Mouse (Mus musculus): ENCODE data around the gene Map3k13.
"Not testable (repeated sequence)": the region's sequence is repeated elsewhere in the genome, so short reads cannot be mapped to it uniquely, and the experiment has no call there.

The Map3k13 gene

DNA sequence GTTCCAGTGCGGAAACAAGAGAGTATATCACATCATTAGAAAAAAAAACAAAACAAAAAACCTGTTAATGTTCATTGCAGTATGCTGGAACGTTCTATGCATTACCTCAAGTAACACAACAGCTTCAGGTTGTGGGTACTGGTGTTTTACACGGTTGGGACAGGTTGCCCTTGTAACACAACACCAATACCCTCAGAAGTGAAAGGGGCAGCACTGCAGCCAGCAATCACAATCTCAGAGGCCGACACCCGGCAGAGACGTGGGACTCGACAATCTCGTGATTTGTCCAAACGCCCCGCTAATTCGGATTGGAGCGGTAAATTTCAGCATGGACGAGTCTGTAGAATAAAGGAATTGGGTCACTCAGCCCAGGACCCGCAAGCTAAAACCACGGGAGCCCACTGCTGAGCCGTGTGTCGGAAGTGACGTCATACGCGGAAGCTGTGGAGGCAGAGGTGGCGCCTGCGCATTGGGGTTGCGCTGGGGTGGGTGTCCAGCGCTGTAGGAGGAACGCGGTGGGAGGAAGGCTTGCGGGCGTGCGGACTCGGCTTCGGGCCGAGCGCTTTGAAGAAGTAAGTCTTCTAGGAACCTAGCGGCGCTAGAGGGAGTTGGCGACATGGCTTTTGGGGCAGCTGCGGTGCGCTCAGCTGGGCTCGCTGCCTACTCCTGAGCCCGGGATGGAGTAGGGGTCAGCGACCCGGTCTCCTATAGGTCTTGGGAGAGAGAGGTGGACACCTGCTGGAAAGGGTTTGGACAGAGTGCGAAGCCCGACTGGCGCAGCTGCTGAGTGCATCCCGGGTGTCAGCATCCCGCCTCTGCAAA, at the start of gene Map3k13:
Gene Map3k13, plus strand, starts transcription at position 472 of the 822 bp plus-strand sequence.
- DNase-seq (ENCODE audit: low spot score): peak; percentile 90

DNA sequence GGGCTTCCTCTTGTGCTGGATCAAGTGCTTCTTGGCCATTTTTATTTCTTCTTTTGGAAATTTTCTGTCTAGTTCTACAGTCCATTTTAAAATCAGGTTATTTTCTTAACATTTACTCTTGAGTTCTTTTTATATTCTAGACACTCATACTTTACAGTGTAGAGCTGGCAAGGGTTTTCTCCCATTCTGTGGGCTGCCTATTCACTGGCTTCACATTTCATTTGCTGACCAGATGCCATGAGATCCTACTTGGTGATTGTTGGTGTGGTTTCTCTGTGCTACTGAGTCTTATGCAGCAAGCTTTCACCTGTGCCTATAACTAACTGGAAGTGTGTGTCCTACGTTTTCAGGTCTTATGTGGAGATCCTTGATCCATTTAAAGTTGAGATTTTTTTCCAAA, 35.7 kb upstream of the Map3k13 start:
- no peak for DNase-seq (ENCODE audit: low spot score)

DNA sequence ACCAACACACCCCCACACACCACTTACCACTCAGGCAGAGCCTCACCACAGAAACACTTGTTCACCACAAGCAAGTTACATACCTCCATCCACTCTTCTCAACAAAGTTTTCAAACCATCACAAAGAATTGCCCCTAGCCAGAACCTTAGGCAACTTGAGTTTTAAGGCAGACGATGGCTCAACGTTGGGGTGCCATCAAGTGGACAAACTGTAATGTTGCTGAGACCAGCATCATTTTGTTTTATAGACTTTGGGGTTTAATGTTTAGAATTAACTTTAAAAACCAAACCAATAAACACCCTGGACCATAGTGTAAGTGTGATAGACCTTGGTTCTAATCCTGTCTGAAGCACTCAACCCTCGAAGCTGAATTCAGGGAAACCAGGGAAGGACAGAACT, 25.9 kb upstream of the Map3k13 start:
- DNase-seq (ENCODE audit: low spot score): no peak

DNA sequence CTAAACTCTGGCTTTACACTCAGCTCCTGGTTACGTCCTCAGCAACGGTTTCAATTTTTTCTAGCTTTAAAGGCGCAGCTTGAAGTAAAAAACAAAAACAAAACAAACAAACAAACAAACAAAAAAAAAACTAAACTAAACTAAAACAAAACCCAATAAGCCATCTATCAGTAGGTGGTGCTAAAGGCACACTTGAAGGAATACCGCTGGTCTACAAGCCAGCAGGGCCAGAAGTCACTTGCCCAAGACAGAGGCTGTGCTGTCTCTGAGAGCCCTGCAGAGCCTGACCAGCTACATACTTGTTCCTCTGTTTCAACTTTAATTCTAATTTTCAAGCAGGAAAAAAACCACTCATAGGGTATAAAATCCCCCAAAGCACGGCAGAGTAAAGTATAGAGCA, 24.5 kb upstream of the Map3k13 start:
- no peak for DNase-seq (ENCODE audit: low spot score)

DNA sequence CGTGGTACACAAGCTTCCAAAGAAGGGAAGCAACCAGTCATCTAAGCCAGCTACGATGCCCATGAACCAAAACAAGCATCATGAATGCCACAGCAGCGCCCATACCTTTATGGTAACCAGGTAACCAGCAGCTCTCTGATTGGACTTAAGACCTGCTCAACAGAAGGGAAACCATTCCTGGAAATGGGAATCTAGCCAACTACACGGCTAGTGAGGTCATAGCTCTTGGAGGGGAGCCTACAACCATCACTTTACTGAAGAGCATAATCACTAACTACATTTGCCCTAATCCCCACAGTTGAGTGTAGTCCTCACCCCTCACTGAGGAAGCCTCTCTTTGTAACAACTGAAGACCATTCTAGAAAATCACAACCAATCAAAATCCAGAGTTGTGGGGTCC, 19.4 kb upstream of the Map3k13 start:
- DNase-seq (ENCODE audit: low spot score): no peak

DNA sequence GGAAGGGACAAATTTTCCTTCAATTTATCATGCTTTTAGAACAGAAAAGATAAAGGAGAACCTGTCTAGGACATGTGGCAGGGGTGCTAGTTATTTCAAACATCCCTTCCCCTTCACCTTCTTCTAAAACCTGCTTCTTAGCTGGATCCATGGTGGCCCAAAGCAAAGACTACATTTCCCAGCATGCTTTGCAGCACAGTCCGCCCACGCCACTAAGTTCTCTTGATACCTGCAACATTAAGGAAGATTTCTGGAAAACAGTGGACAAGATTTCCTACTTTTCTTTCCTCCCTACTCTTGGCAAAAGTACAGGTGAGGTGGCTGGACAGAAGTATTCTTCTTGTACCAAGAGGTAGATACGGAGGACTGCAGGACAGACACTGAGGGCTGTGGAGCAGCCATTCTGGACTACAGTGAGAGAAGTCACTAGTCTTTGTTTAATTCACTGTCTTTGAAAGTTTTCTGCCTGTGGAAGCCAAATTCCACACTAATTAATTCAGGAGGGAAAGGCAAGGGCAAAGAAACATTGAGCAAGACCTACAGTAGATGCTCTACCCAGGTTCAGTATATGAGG, 15.8 kb upstream of the Map3k13 start:
- no peak for DNase-seq (ENCODE audit: low spot score)

DNA sequence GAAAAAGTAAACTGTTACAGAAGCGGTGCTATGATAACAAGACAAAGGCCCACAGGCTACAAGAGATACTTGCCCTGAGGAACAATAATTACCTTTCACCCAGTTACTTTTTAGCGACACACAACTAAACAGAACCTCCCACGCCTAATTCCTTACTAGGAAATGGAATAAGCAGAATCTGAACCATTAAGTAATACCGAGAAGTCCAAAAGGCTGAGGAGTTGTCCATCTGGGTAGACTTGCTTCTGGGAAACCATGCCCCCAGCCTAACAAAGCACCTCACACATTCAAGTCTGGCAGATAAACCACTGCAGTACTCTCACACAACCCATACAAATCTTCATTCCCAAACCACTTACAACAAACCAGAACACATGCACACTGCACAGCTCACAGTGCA, 15.0 kb upstream of the Map3k13 start:
- DNase-seq (ENCODE audit: low spot score): no peak

DNA sequence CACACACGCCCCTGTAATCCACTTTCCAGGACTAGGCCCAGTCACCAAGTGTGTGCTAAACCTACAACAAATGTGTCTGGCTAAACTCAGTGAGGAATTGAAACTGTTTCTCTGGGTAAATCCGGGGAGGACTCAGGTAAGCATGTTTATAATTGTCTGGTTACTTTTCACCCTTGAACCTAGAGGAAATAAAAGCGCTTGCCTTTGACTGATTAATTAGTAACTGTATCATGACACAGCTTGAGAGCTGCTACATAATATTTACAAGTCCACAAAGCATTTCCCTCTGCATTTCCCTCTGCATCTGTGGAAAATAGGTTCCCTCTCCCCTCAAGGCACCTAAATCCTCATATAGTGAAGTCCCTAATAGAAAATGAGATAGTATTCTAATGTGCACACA, 12.9 kb upstream of the Map3k13 start:
- DNase-seq (ENCODE audit: low spot score): no peak

DNA sequence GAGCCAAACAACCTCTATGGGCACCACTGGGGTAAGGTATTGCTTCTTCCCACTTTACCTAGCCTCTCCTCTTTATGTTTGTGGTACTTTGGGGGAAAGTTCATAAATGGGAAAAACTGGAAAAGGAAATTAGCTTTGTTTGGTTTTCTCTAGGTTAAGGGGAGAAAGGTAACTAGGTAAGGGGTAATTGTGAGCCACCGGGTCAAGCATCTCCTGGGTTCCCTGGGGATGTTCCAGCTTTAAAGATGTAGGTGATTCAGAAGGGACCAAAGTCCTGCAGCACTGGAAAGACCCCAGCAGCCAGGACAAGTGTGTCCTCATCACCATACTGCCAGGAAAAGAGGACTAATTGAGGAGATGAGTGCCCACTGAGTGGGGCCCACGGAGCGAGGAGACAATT, 12.3 kb upstream of the Map3k13 start:
- DNase-seq (ENCODE audit: low spot score): no peak

DNA sequence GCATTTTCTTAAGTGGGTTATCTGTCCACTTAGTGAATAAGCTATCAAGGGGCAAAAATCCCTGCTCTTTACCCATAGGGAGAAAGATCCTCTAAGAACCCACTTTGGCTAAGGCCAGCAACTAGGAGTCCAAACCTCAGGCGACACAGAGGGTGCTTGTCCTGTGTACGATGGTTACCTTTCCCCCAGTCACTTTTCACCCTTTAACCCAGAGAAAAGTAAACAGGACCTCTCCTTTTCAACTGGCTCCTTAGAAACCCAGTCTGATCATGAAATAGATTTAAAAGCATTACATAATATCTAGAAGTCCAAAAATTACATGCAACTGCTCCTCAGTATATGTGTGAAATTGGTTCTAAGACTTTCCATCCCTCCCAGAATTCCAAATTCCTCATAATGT, 11.3 kb upstream of the Map3k13 start:
- no peak for DNase-seq (ENCODE audit: low spot score)

DNA sequence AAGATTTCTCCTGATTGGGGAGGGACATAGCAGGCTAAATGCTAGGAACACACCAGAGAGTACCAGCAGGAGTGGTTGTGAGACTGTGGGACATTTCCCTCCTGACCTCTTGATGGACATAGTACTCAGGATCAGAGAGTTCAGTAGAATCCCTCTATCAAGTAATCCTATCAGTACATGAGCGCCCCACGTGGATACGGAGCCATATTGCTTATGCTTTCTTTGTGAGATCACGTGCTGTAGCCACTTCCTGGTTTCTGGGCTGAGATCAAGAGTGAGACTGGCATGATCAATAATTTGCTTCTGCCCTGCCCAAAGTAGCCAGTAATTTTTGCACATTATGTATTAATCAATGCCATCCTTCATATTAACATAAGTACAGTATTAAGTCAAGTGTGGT, 9.1 kb upstream of the Map3k13 start:
- no peak for DNase-seq (ENCODE audit: low spot score)

DNA sequence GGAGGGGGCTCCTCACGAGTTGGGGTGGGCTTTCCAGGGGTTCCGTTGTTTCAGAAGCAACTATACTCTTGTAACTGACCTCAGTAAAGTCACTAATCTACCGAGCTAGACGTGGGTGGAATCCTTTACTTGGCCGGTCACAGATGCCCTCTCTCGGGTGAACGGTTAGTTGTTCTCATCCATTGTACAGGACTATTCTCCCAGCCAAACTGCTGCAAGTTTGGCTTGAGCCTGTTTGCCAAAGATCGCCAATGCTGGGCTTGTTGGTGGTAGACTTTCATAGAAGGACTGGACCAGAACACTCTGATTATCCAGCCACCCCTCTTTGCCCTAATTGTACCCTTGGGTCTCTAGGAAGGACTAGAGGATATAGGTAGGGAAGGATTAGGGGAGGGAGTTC, 7.8 kb upstream of the Map3k13 start:
- DNase-seq (ENCODE audit: low spot score): no peak

DNA sequence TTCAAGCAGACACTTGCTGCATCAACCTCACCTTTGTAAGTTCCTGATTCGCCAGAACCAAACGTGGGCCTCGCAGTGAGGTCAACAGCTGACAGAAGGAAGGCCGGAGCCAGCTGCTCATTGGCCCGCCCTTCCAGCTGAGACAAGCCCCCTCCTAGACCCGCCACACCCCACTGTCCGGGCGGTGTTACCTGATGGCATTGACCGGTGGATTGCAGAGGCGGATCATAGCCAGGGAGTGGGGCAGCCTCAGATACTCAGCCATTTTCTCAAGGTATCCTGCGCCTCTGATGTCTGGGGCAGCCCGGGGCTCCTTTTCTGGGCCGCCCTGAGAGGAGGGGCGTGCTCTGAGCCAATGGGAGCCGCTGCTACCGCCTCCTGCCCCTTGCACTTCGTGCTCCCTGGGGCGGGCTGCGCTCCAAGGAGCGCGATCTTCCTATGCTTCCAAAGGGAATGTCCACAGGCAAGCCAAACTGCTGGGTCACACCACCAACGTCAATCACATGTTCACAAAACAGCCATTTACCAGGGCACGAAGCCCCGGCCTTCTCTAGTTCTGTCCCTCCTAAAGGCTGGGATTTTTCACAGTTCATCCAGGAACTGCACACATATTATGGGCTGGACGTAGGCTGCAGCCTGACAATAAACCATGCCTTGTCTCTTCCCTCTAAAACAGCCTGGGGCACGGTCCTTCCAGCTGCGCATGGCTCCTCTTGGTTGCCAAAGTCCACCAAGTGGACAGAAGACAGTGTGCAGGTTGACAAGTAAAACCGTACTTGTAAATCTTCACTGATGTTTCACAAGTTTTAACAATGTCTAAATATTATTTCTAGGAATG, 6.4 kb upstream of the Map3k13 start, which contains the start of gene Ehhadh:
Gene Ehhadh, minus strand, starts transcription at position 292 of the 838 bp plus-strand sequence.
- DNase-seq (ENCODE audit: low spot score): peak; percentile 29

DNA sequence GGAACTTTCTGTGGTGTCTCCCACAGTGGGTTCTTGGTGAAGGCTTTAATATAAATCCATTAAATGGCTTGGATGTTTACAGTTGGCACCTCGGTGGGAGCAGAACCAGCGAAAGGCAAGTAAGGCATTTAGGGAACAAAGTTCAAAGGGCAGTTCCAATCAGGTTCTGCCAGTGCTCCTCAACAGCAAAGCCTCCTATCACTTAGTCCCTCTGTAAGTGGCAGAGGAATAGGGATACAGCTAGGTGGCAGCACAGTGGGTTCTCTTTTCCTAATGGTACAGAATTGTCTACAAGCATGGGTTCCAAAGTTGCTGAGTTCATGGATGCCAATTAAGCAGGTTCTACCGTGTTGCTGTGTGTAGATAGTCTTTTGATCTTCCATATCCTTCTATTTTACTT, 5.6 kb upstream of the Map3k13 start:
- no peak for DNase-seq (ENCODE audit: low spot score)

DNA sequence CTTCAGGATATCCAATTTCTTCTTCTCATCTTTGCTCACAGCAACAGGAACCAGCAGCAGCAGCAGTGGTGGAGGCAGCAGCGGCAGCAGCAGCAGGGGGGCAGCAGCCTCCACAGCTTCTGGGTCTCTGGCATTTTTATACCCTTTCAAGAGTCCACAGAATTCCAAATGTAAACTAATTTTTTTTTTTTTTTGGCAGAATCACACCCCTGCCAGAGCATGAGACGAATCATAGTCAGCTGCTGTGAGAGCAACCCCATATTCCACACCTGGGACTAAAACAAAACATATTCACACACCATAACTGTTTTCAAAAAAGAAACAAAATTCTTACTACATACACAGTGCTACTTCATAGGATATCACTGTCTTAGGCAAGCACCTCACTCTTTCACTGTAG, 5.0 kb upstream of the Map3k13 start:
- DNase-seq (ENCODE audit: low spot score): no peak

DNA sequence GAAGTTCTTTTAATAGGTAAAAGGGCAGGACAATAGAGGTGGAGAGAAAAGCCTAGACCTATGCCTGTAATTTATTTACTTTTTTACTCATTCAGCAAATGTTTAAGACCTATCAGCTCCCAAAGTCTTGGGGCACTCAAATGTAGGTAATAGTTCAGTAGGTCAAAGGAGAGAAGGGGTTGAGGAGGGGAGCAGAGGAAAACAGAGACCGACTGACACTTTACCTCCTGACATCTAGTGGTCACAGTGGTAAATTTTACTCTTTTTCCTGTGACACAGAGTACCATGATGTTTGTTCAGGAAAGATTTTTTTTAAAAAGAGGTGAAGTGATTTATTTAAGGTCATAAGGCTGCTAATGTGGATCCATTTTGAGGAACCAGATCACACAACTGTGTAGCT, 3.7 kb upstream of the Map3k13 start:
- DNase-seq (ENCODE audit: low spot score): no peak

DNA sequence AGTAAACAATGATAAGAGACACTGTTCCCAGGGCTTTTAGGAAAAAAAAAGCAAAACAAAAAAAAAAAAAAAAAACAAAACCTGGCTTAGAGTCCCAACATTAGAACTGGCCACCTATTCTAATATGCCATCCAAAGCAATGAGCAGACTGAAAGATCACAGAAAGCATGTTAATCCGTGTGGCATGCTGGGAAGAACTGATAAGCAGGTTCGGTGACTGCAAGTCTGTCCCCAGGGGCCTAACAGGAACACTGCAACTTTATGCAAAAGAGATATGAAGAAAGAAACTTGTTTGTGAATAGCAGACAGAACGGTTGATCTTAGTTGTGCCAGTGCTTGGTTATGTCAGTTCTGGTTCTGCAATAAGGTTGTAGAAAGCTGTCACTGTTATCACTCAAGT, 2.4 kb upstream of the Map3k13 start:
- DNase-seq (ENCODE audit: low spot score): no peak

DNA sequence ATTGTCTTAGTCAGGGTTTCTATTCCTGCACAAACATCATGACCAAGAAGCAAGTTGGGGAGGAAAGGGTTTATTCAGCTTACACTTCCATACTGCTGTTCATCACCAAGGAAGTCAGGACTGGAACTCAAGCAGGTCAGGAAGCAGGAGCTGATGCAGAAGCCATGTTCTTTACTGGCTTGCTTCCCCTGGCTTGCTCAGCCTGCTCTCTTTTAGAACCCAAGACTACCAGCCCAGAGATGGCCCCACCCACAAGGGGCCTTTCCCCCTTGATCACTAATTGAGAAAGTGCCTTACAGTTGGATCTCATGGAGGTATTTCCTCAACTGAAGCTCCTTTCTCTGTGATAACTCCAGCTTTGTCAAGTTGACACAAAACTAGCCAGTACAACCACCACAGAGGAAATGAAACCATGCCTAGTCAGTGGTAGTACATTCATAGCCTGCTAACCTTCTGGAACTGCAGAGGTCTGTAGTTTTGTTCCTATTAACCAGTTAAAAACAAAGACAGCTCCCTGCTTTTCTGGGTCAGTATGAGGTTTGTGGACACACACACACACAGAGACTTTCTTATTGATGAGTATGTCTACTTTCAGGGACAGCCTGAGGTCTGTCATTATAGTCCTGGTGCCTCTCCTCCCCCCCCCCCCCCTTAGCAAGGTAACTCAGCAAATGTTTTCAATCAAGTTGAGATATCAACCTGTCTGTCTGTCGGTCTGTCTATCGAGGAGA, 901 bp upstream of the Map3k13 start:
- DNase-seq (ENCODE audit: low spot score): not testable (repeated sequence)

DNA sequence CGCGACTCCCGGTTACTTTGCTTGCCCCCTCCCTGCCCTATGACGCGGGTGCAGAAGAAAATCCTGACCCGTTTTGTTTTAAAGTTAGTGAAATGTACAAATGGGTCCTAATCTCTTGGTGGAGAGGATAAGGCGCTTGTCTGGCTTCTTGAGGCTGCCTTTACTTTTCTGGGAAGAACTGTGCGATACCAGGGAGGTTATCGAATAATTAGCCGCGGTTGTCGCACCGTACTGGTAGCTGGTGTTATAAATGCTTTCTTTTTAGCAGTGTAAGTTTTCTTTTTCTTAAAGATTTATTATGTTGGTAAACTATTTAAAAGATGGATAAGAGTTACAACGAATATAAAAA, 525 bp downstream of the Map3k13 start:
- DNase-seq (ENCODE audit: low spot score): no peak

DNA sequence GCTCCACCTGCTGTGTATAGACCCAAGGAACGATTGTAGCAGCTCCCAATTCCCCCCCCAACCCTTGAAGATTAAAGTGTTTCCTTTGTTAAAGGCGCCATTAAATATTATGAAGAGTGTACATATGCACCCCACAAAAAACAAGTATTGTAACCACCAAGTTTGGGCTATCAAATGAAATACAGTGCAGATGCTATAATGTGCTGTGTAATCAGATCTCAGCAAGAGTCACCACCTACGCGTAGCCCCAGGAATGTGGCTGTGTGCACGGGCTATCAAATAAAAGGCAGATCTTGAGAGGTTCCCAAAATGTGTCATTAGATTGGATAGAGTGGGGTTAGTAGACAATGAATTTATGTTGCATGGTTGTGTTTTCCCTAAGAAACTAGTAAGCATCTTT, 925 bp downstream of the Map3k13 start:
- DNase-seq (ENCODE audit: low spot score): no peak

DNA sequence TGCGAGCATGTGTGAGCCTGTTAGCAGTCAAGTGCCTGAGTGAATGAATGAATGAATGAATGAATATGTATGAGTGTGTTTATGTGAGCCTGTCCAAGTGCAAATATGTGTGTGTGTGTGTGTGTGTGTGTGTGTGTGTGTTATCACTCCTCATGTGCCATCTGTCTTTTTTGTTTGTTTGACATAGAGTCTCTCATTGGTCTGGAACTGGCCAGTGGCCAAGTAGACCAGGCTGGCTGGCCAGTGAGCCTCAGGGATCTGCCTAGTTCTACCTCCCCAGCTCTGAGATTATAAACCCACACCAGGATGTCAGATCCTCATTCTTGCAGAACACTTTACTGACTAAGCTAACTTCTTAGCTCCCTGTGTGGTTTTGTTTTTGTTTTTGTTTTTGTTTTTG, 10.1 kb downstream of the Map3k13 start:
- no peak for DNase-seq (ENCODE audit: low spot score)

DNA sequence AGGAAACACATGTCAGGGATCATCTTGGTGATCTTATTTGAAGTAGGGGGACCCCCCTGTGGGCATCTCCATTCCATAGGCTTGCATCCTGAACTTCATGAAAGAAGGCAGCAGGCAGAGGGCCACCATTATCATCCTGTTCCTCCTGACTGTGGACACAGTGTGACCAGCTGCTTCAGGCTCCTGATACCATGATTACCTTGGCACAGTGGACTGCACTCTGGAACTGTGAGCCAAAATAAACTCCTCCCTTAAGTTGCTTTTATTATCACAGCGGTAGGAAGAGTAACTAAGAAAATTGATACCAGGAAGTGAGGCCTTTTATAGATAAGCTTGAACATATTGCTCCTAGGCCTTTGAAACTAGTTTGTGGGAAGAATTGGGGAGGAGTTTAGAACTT, 12.7 kb downstream of the Map3k13 start:
- no peak for DNase-seq (ENCODE audit: low spot score)

Data from left cerebral cortex, adult 11 months (tissue).